Mouse (Mus musculus) forebrain, embryonic 15.5 days (tissue): ENCODE results near the gene Palmd. TPM values are rescaled to one million over a fixed set of nuclear protein-coding genes. Genes with fewer than 3 reads are reported as not detected.

Source experiments
- ATAC-seq: fragments of 200-750 bp; cut with Nextera tagmentation; replicated peaks from 2 replicates; pipeline ENCODE4 v1.8.0; 2017; ENCODE audit warnings: mild to moderate bottlenecking, moderate TSS enrichment, moderate library complexity
- H3K27ac ChIP-seq: fragments of 300-500 bp; sonication (generic); replicated peaks from 2 replicates; pipeline ENCODE4 v1.5.1; 2015; ENCODE audit warnings: mild to moderate bottlenecking, inconsistent platforms
- H3K27me3 ChIP-seq: fragments of 300-500 bp; sonication (generic); 2 replicates; pipeline ENCODE4 v1.6.1; 2015; ENCODE audit warnings: inconsistent platforms
- H3K36me3 ChIP-seq: fragments of 300-500 bp; sonication (generic); 2 replicates; pipeline ENCODE4 v1.6.1; 2015; ENCODE audit warnings: mild to moderate bottlenecking, inconsistent platforms
- H3K4me1 ChIP-seq: fragments of 300-500 bp; sonication (generic); 2 replicates; pipeline ENCODE4 v1.6.1; 2015; ENCODE audit warnings: inconsistent platforms
- H3K4me2 ChIP-seq: fragments of 300-500 bp; sonication (generic); replicated peaks from 2 replicates; pipeline ENCODE4 v1.6.1; 2015; ENCODE audit warnings: mild to moderate bottlenecking, inconsistent platforms
- H3K4me3 ChIP-seq: fragments of 300-500 bp; sonication (generic); 2 replicates; pipeline ENCODE4 v1.5.1; 2015; ENCODE audit warnings: mild to moderate bottlenecking, inconsistent platforms
- H3K9ac ChIP-seq: fragments of 300-500 bp; sonication (generic); replicated peaks from 2 replicates; pipeline ENCODE4 v1.6.1; 2015; ENCODE audit warnings: mild to moderate bottlenecking, inconsistent platforms
- H3K9me3 ChIP-seq: fragments of 300-500 bp; sonication (generic); 2 replicates; pipeline ENCODE4 v1.6.1; 2016; ENCODE audit warnings: inconsistent platforms
- WGBS: fragments of 180-500 bp; shearing (Covaris S2); methylation state at CpG from one replicate; pipeline ENCODE4 v1.1.7; 2015; ENCODE audit warnings: mixed read lengths; 5-methylcytosine and 5-hydroxymethylcytosine counted together
- polyA plus RNA-seq: library from polyadenylated mRNA; unstranded; fragments of >200 nt; fragmentation: Nextera tagmentation; extraction: Ambion mirVana; gene quantifications from 2 replicates; pipeline ENCODE4 v1.2.1, GENCODE M21; 2015

Gene Palmd
- polyA plus RNA-seq, 1 experiment from 2014 or later, result 16.7 TPM

DNA sequence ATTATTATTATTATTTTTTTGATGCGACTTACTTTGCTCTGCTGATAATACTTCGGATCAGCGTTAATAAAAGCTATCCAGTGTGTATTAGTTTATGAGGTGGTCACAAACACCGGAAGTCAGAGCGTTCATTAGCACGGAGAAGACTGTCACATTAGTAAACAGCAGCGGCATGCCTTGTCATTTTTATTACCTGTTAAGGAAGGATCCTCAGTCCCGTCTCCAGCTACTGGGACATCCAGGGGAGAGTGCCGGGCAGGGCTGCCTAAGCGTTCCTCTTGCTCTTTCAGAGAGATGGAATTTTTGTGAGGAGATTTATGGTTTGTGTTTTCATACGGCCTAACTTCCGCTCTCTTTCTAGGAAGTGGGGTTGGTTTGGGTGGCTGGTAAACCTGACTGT lies 45.7 kb downstream of the Palmd start:
- Histone ChIP-seq H3K4me2 (no peak overlapping the region), H3K27me3 (no peaks in the 10 kb centered on the region), H3K9me3 (no peaks in the 10 kb centered on the region), H3K4me1 (no peaks in the 10 kb centered on the region), H3K27ac (no peak overlapping the region), H3K36me3 (peaks cover 13% of the 10 kb centered on the region), H3K9ac (no peak overlapping the region), H3K4me3 (no peak overlapping the region)
- 97% methylated on average over 12 of the region's 12 CpGs for WGBS
- ATAC-seq, result no peak

- Histone ChIP-seq H3K27me3 (no peaks in the 10 kb centered on the region), H3K9me3 (no peaks in the 10 kb centered on the region), H3K36me3 (peaks cover 13% of the 10 kb centered on the region), H3K4me1 (no peaks in the 10 kb centered on the region), H3K4me2 (no peak overlapping the region), H3K9ac (no peak overlapping the region), H3K27ac (no peak overlapping the region), H3K4me3 (no peak overlapping the region)
- WGBS, result 92% methylated on average over 3 of the region's 3 CpGs
- ATAC-seq, result no peak
These were observed 47.3 kb downstream of the Palmd start for GRCm38 (mm10) chr3:116921535-116921934.

DNA sequence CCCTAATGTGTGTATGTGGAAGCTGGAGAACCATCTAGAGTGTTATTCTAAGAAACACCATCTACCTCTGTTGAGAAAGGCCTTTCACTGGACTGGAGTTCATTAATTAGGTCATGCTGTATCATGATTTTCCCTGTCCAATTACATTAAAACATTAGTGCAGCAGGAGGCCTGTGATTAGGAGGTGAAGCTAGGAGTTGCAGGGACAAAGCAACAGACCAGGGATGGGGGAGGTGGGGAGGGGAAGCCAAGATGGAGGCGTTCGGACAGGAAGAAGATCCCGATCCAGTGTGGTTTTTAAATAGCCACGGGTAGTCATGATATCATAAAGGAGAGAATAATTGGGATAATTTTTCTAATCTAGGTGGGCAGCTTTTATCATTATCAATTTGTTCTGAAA lies 51.8 kb downstream of the Palmd start:
- H3K9ac ChIP-seq, result no peak overlapping the region
- H3K4me2 ChIP-seq, result no peak overlapping the region
- no peak overlapping the region for H3K27ac ChIP-seq
- no peaks in the 10 kb centered on the region for H3K36me3 ChIP-seq
- no peaks in the 10 kb centered on the region for H3K4me1 ChIP-seq
- ATAC-seq, result no peak
- H3K9me3 ChIP-seq, result no peaks in the 10 kb centered on the region
- no peak overlapping the region for H3K4me3 ChIP-seq
- no peaks in the 10 kb centered on the region for H3K27me3 ChIP-seq
- WGBS, result 91% methylated on average over 4 of the region's 4 CpGs

DNA sequence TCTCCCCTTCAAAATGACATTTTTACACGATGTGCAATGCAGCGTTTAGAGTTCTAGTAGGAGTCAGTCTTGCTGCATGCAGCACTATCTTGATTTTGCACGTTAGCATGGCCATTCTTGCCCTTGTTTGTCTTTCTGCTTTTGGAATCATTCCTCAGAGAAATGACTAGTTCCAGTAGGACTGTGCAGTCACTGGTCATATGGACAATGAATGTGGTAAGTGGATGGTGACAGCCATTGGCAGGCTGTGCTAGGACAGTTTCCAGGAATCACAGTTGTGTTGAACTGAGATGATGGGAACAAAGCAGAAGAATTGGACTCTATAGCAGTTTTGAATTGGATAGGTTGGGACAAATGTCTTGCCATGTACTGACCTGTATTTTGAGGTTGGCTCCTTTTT lies 53.9 kb downstream of the Palmd start:
- Histone ChIP-seq H3K4me3 (no peak overlapping the region), H3K36me3 (no peaks in the 10 kb centered on the region), H3K9ac (no peak overlapping the region), H3K9me3 (no peaks in the 10 kb centered on the region), H3K27me3 (no peaks in the 10 kb centered on the region), H3K4me1 (no peaks in the 10 kb centered on the region), H3K4me2 (no peak overlapping the region), H3K27ac (no peak overlapping the region)
- 87% methylated on average over 3 of the region's 3 CpGs for WGBS
- ATAC-seq, result no peak

GRCm38 (mm10) chr3:116914374-116914773 lies 54.4 kb downstream of the Palmd start:
- Histone ChIP-seq H3K4me2 (no peak overlapping the region), H3K9me3 (no peaks in the 10 kb centered on the region), H3K27ac (no peak overlapping the region), H3K36me3 (no peaks in the 10 kb centered on the region), H3K4me1 (no peaks in the 10 kb centered on the region), H3K27me3 (no peaks in the 10 kb centered on the region), H3K4me3 (no peak overlapping the region), H3K9ac (no peak overlapping the region)
- no peak for ATAC-seq
- 87% methylated on average over 6 of the region's 6 CpGs for WGBS

GRCm38 (mm10) chr3:116906596-116906995 lies 62.2 kb downstream of the Palmd start:
- 64% methylated on average over 9 of the region's 9 CpGs for WGBS
- no peak for ATAC-seq

DNA sequence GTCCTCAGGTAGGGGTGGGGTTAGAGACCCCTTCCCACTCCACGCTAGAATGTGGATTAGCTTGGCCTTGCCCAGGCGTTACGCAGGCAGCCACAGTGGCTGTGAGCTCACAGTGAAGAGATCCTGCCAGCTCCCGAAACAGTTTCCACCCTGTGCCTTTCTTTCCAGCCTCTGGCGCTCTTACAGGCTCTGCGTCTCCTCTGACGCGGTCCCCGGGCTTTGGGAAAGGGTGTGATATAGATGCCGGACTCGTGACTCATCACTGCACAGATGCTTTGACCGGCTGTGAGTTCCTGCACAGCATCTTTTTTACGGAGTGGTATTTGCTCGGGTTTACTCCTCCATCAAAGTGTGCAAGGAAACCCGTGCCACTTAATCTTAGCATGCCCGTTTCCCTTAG lies 62.9 kb downstream of the Palmd start:
- no peaks in the 10 kb centered on the region for H3K9me3 ChIP-seq
- no peak overlapping the region for H3K27ac ChIP-seq
- no peak overlapping the region for H3K9ac ChIP-seq
- no peak overlapping the region for H3K4me3 ChIP-seq
- no peaks in the 10 kb centered on the region for H3K27me3 ChIP-seq
- no peak overlapping the region for H3K4me2 ChIP-seq
- 84% methylated on average over 16 of the region's 16 CpGs for WGBS
- no peaks in the 10 kb centered on the region for H3K4me1 ChIP-seq
- no peaks in the 10 kb centered on the region for H3K36me3 ChIP-seq
- ATAC-seq, result 0 out of 2 replicates have a peak, but pooled peaks have one; percentile 27

More at GRCm38 (mm10) chr3:116906596-116906995, 62.2 kb downstream of the Palmd start:
- Histone ChIP-seq H3K9ac (no peak overlapping the region), H3K4me3 (no peak overlapping the region), H3K36me3 (no peaks in the 10 kb centered on the region), H3K4me1 (no peaks in the 10 kb centered on the region), H3K4me2 (no peak overlapping the region), H3K27ac (no peak overlapping the region), H3K27me3 (no peaks in the 10 kb centered on the region), H3K9me3 (no peaks in the 10 kb centered on the region)

- no peaks in the 10 kb centered on the region for H3K27me3 ChIP-seq
- H3K9me3 ChIP-seq, result no peaks in the 10 kb centered on the region
- no peaks in the 10 kb centered on the region for H3K36me3 ChIP-seq
- H3K9ac ChIP-seq, result no peak overlapping the region
- peak; percentile 64 for ATAC-seq
- no peak overlapping the region for H3K4me2 ChIP-seq
- no peak overlapping the region for H3K27ac ChIP-seq
- H3K4me3 ChIP-seq, result no peak overlapping the region
- H3K4me1 ChIP-seq, result no peaks in the 10 kb centered on the region
- WGBS, result 22% methylated on average over 6 of the region's 6 CpGs
These were observed 64.6 kb downstream of the Palmd start for GRCm38 (mm10) chr3:116904158-116904557.

DNA sequence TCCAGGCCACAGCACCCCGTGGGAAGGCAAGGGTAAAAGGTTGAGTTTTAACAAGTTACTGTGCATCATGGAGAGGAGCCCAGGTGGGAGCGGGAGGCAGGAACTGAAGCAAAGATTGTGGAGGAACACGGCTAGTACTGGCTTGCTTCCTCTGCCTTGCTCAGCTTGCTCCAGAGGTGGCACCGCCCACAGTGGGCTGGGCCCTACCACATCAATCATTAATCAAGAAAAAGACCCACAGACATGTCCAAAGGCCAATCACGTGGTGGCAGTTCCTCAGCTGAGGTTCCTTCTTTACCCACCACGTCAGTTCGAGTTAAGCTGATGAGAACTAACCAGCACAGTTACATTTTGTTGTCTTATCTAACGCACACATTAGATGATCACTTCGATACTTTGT lies 75.9 kb downstream of the Palmd start:
- Histone ChIP-seq H3K4me1 (no peaks in the 10 kb centered on the region), H3K36me3 (no peaks in the 10 kb centered on the region), H3K4me2 (no peak overlapping the region), H3K4me3 (no peak overlapping the region), H3K27ac (no peak overlapping the region), H3K27me3 (no peaks in the 10 kb centered on the region), H3K9ac (no peak overlapping the region), H3K9me3 (no peaks in the 10 kb centered on the region)
- ATAC-seq, result 0 out of 2 replicates have a peak, but pooled peaks have one; percentile 39
- WGBS, result 85% methylated on average over 9 of the region's 9 CpGs

- Histone ChIP-seq H3K4me2 (no peak overlapping the region), H3K27me3 (no peaks in the 10 kb centered on the region), H3K4me3 (no peak overlapping the region), H3K4me1 (no peaks in the 10 kb centered on the region), H3K36me3 (no peaks in the 10 kb centered on the region), H3K9me3 (no peaks in the 10 kb centered on the region), H3K9ac (no peak overlapping the region), H3K27ac (no peak overlapping the region)
- WGBS, result 80% methylated on average over 6 of the region's 6 CpGs
- ATAC-seq, result 0 out of 2 replicates have a peak, but pooled peaks have one; percentile 5
These were observed 76.6 kb downstream of the Palmd start for GRCm38 (mm10) chr3:116892206-116892563.

GRCm38 (mm10) chr3:116891436-116892205 lies 77.2 kb downstream of the Palmd start:
- Histone ChIP-seq H3K27ac (no peak overlapping the region), H3K4me3 (no peak overlapping the region), H3K4me2 (no peak overlapping the region), H3K9ac (no peak overlapping the region), H3K9me3 (no peaks in the 10 kb centered on the region), H3K36me3 (no peaks in the 10 kb centered on the region), H3K27me3 (no peaks in the 10 kb centered on the region), H3K4me1 (no peaks in the 10 kb centered on the region)
- peak; percentile 45 for ATAC-seq
- WGBS, result 48% methylated on average over 17 of the region's 17 CpGs

GRCm38 (mm10) chr3:116890576-116890975 lies 78.2 kb downstream of the Palmd start:
- Histone ChIP-seq H3K4me3 (no peak overlapping the region), H3K4me2 (no peak overlapping the region), H3K36me3 (no peaks in the 10 kb centered on the region), H3K4me1 (no peaks in the 10 kb centered on the region), H3K9ac (no peak overlapping the region), H3K27me3 (no peaks in the 10 kb centered on the region), H3K27ac (no peak overlapping the region), H3K9me3 (no peaks in the 10 kb centered on the region)
- 97% methylated on average over 4 of the region's 4 CpGs for WGBS
- no peak for ATAC-seq

GRCm38 (mm10) chr3:116889358-116889757 lies 79.4 kb downstream of the Palmd start:
- Histone ChIP-seq H3K4me2 (no peak overlapping the region), H3K4me1 (no peaks in the 10 kb centered on the region), H3K4me3 (no peak overlapping the region), H3K9ac (no peak overlapping the region), H3K27ac (no peak overlapping the region), H3K27me3 (no peaks in the 10 kb centered on the region), H3K36me3 (no peaks in the 10 kb centered on the region), H3K9me3 (no peaks in the 10 kb centered on the region)
- no peak for ATAC-seq
- 86% methylated on average over 7 of the region's 7 CpGs for WGBS
